Mouse (Mus musculus) MEL (cell line): Measurements from ENCODE around the gene Rnps1. TPM values are rescaled to one million over a fixed set of nuclear protein-coding genes. Genes with fewer than 3 reads are reported as not detected.

Source experiments
- DNase-seq: peaks from one replicate; pipeline ENCODE4 v3.0.0; 2011; ENCODE audit warnings: low read depth, low spot score
- H3K27ac ChIP-seq: 2 replicates; pipeline ENCODE4 v1.5.1; 2012; ENCODE audit warnings: low read depth, mild to moderate bottlenecking, control low read depth, low read length, moderate library complexity; ENCODE audit not compliant: control insufficient read depth
- H3K27me3 ChIP-seq, 2 experiments: fragments of 150-350 bp in 1 of 2; sonication (generic) in 1 of 2; 2 replicates each; pipeline ENCODE4 v1.6.1; 2012; ENCODE audit warnings: low read length in 2 of 2, mild to moderate bottlenecking in 2 of 2, improper control_type of control experiment in 1 of 2, moderate library complexity in 1 of 2; ENCODE audit not compliant: insufficient read depth in 2 of 2, control insufficient read depth in 1 of 2
- H3K36me3 ChIP-seq, 2 experiments: 2 replicates each; pipeline ENCODE4 v1.6.1; 2012 to 2014; ENCODE audit warnings: low read length in 2 of 2, improper control_type of control experiment in 1 of 2, inconsistent platforms in 1 of 2, mild to moderate bottlenecking in 1 of 2; ENCODE audit not compliant: insufficient read depth in 2 of 2, control insufficient read depth in 1 of 2
- H3K4me1 ChIP-seq, 2 experiments: fragments of 150-350 bp in 1 of 2; sonication (generic) in 1 of 2; 2 replicates each; pipeline ENCODE4 v1.6.1; 2012; ENCODE audit warnings: low read length in 2 of 2, improper control_type of control experiment in 1 of 2, mild to moderate bottlenecking in 1 of 2; ENCODE audit not compliant: insufficient read depth in 2 of 2, control insufficient read depth in 1 of 2
- H3K4me3 ChIP-seq, 2 experiments: fragments of 150-350 bp in 1 of 2; sonication (generic) in 1 of 2; 2 replicates each; pipeline ENCODE4 v1.5.1; 2012; ENCODE audit warnings: low read depth in 2 of 2, low read length in 2 of 2, mild to moderate bottlenecking in 2 of 2, moderate library complexity in 2 of 2, control low read depth in 1 of 2, improper control_type of control experiment in 1 of 2; ENCODE audit not compliant: control insufficient read depth in 1 of 2, insufficient read depth in 1 of 2
- H3K79me2 ChIP-seq: 2 replicates; pipeline ENCODE4 v1.6.1; 2012; ENCODE audit warnings: mild to moderate bottlenecking, low read length, moderate library complexity; ENCODE audit not compliant: control insufficient read depth, poor library complexity, insufficient read depth
- H3K9ac ChIP-seq: 2 replicates; pipeline ENCODE4 v1.6.1; 2012; ENCODE audit warnings: low read depth, mild to moderate bottlenecking, control low read depth, low read length, moderate library complexity; ENCODE audit not compliant: control insufficient read depth, poor library complexity, severe bottlenecking
- H3K9me3 ChIP-seq: fragments of 150-350 bp; sonication (generic); replicated peaks from 2 replicates; pipeline ENCODE4 v1.6.1; 2012; ENCODE audit warnings: mild to moderate bottlenecking, low read length, improper control_type of control experiment, moderate library complexity; ENCODE audit not compliant: insufficient read depth
- CHD2 ChIP-seq: IDR thresholded peaks from 2 replicates; pipeline ENCODE4 v1.6.1; 2011; ENCODE audit warnings: low read length, improper control_type of control experiment
- CTCF ChIP-seq, 3 experiments: IDR thresholded peaks in 2 of 3; conservative IDR thresholded peaks in 1 of 3; 2 replicates each; pipeline ENCODE4 v1.5.1; 2011 to 2012; ENCODE audit warnings: low read length in 3 of 3, low read depth in 2 of 3, mild to moderate bottlenecking in 2 of 3, improper control_type of control experiment in 1 of 3, inconsistent platforms in 1 of 3, mixed read lengths in 1 of 3, moderate library complexity in 1 of 3; ENCODE audit not compliant: control insufficient read depth in 1 of 3, insufficient read depth in 1 of 3, poor library complexity in 1 of 3, severe bottlenecking in 1 of 3
- ELF1 ChIP-seq: IDR thresholded peaks from 2 replicates; pipeline ENCODE4 v1.6.1; 2014; ENCODE audit warnings: low read depth, mild to moderate bottlenecking, inconsistent platforms, low read length, improper control_type of control experiment, moderate library complexity
- EP300 ChIP-seq, 2 experiments: IDR thresholded peaks; 2 replicates each; pipeline ENCODE4 v1.6.1; 2011; ENCODE audit warnings: improper control_type of control experiment in 2 of 2, low read length in 2 of 2, low read depth in 1 of 2, mild to moderate bottlenecking in 1 of 2
- ETS1 ChIP-seq: IDR thresholded peaks from 2 replicates; pipeline ENCODE4 v1.6.1; 2012; ENCODE audit warnings: low read depth, mild to moderate bottlenecking, inconsistent platforms, low read length, improper control_type of control experiment, moderate library complexity
- GABPA ChIP-seq: IDR thresholded peaks from 2 replicates; pipeline ENCODE4 v1.6.1; 2012; ENCODE audit warnings: low read depth, mild to moderate bottlenecking, inconsistent platforms, low read length, improper control_type of control experiment, moderate library complexity
- GATA1 ChIP-seq: IDR thresholded peaks from 2 replicates; pipeline ENCODE4 v1.6.1; 2011; ENCODE audit warnings: low read depth, low read length, improper control_type of control experiment
- KAT2A ChIP-seq: conservative IDR thresholded peaks from 2 replicates; pipeline ENCODE4 v1.6.1; 2012; ENCODE audit warnings: low read depth, low read length, improper control_type of control experiment, inconsistent platforms
- MAFK ChIP-seq: IDR thresholded peaks from 2 replicates; pipeline ENCODE4 v1.6.1; 2011; ENCODE audit warnings: low read depth, mild to moderate bottlenecking, low read length, improper control_type of control experiment, borderline replicate concordance
- MAZ ChIP-seq: IDR thresholded peaks from 2 replicates; pipeline ENCODE4 v1.6.1; 2012; ENCODE audit warnings: low read depth, mild to moderate bottlenecking, inconsistent platforms, low read length, improper control_type of control experiment
- MEF2A ChIP-seq: IDR thresholded peaks from 2 replicates; pipeline ENCODE4 v1.6.1; 2014; ENCODE audit warnings: low read depth, mild to moderate bottlenecking, inconsistent platforms, low read length, improper control_type of control experiment; ENCODE audit not compliant: poor library complexity, insufficient replicate concordance, severe bottlenecking; ENCODE audit errors: extremely low read depth
- MYB ChIP-seq: IDR thresholded peaks from 2 replicates; pipeline ENCODE4 v1.6.1; 2011; ENCODE audit warnings: mild to moderate bottlenecking, low read depth, low read length, improper control_type of control experiment
- MYC ChIP-seq: IDR thresholded peaks from 2 replicates; pipeline ENCODE4 v1.6.1; 2011; ENCODE audit warnings: low read depth, mild to moderate bottlenecking, low read length, improper control_type of control experiment, moderate library complexity
- NRF1 ChIP-seq: IDR thresholded peaks from 2 replicates; pipeline ENCODE4 v1.6.1; 2014; ENCODE audit warnings: low read depth, mild to moderate bottlenecking, inconsistent platforms, low read length, improper control_type of control experiment, moderate library complexity; ENCODE audit not compliant: poor library complexity, insufficient read depth, severe bottlenecking
- POLR2AphosphoS2 ChIP-seq: IDR thresholded peaks from 2 replicates; pipeline ENCODE4 v1.6.1; 2011; ENCODE audit warnings: low read length, improper control_type of control experiment
- POLR2AphosphoS5 ChIP-seq: IDR thresholded peaks from 2 replicates; pipeline ENCODE4 v1.6.1; 2012; ENCODE audit warnings: low read depth, borderline replicate concordance, mild to moderate bottlenecking, inconsistent platforms, low read length, moderate library complexity, mixed read lengths
- RAD21 ChIP-seq: IDR thresholded peaks from 2 replicates; pipeline ENCODE4 v1.6.1; 2011; ENCODE audit warnings: mild to moderate bottlenecking, low read depth, low read length, improper control_type of control experiment
- SIN3A ChIP-seq: IDR thresholded peaks from 2 replicates; pipeline ENCODE4 v1.6.1; 2012; ENCODE audit warnings: low read length, improper control_type of control experiment, inconsistent platforms
- TBP ChIP-seq: IDR thresholded peaks from 2 replicates; pipeline ENCODE4 v1.8.0; 2011; ENCODE audit warnings: low read depth, low read length, improper control_type of control experiment
- USF1 ChIP-seq: IDR thresholded peaks from 2 replicates; pipeline ENCODE4 v1.6.1; 2014; ENCODE audit warnings: low read depth, mild to moderate bottlenecking, inconsistent platforms, low read length, improper control_type of control experiment, moderate library complexity
- USF2 ChIP-seq, 2 experiments: IDR thresholded peaks; 2 replicates each; pipeline ENCODE4 v1.6.1; 2011 to 2012; ENCODE audit warnings: improper control_type of control experiment in 2 of 2, low read length in 2 of 2, borderline replicate concordance in 1 of 2, inconsistent platforms in 1 of 2, low read depth in 1 of 2, mild to moderate bottlenecking in 1 of 2; ENCODE audit not compliant: insufficient read depth in 1 of 2
- ZC3H11A ChIP-seq: IDR thresholded peaks from 2 replicates; pipeline ENCODE4 v1.6.1; 2012; ENCODE audit warnings: low read depth, mild to moderate bottlenecking, inconsistent platforms, low read length, improper control_type of control experiment
- ZKSCAN1 ChIP-seq: IDR thresholded peaks from 2 replicates; pipeline ENCODE4 v1.6.1; 2012; ENCODE audit warnings: low read depth, mild to moderate bottlenecking, inconsistent platforms, low read length, improper control_type of control experiment, moderate library complexity
- ZNF384 ChIP-seq: IDR thresholded peaks from 2 replicates; pipeline ENCODE4 v1.6.1; 2012; ENCODE audit warnings: low read depth, mild to moderate bottlenecking, inconsistent platforms, low read length, improper control_type of control experiment
- polyA plus RNA-seq, 2 experiments: library from polyadenylated mRNA; stranded (reverse) in 1 of 2; unstranded in 1 of 2; fragments of >175 nt in 1 of 2; fragments of >200 nt in 1 of 2; gene quantifications; 2 replicates each; pipeline versions ENCODE4 v1.2.1 to v1.2.4; 2012; ENCODE audit warnings: low replicate concordance in 2 of 2, low read depth in 1 of 2; ENCODE audit not compliant: insufficient read length in 2 of 2, insufficient read depth in 1 of 2, missing spikeins in 1 of 2
- total RNA-seq: library from RNA; depleted of rRNA; stranded (reverse); fragments of 300-350 nt; gene quantifications from 2 replicates; pipeline ENCODE4 v1.2.3, GENCODE M21; 2012

Rnps1 gene
- total and polyA plus RNA-seq, 3 experiments = 156 to 282 TPM; not detected in 1

DNA sequence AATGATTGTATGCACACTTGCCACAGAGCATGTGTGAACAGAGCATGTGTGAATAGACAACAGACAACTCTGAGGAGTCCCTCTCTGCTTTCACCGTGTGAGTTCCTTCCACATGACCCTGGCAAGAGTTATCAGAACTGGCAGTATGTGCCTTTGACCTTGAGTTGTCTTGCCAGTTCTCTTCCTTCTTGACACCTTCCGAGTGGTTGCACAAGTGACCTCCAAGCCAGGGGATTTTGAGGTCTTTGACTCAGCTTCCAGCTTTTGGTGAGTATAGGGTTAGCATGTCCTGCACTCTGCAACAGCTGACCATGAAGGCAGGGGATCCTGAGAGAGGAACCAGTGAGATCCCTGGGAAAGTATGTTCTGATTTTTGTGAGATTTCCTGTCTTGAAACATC is 35.9 kb upstream of the Rnps1 start:
- no peak for DNase-seq
- Histone ChIP-seq H3K36me3 (peaks cover 0 to 16% of the 10 kb centered on the region in 2 experiments; a peak in 3 of 4 replicates), H3K9ac (no peak overlapping the region), H3K4me3 (no peak overlapping the region), H3K4me1 (no peaks in the 10 kb centered on the region), H3K79me2 (no peaks in the 10 kb centered on the region), H3K9me3 (no peaks in the 10 kb centered on the region), H3K27ac (no peak overlapping the region), H3K27me3 (no peaks in the 10 kb centered on the region)
- no peak for TF ChIP-seq MAZ
- TF ChIP-seq ELF1 = no peak

DNA sequence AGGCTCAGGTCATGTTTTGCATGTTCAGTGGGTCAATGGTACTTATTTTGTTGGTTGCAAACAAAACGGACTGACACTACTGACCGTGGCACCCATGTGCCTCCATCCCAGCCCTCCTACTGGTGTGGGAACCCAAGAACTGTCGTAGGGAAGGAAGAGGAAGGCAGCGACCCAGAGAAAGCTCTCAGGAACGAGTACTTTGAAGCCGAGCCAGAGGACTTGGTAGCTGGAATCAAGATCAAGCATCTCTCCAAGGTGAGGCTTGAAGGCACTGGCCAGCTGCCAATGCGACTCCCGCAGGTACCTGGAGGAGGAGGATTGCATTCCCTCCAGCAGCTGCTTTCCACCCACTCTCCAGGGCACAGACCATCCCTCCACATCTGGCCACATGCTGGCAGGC is 30.6 kb upstream of the Rnps1 start:
- Histone ChIP-seq H3K27me3 (no peaks in the 10 kb centered on the region), H3K79me2 (no peaks in the 10 kb centered on the region), H3K27ac (no peak overlapping the region), H3K9me3 (no peaks in the 10 kb centered on the region), H3K4me1 (no peaks in the 10 kb centered on the region), H3K36me3 (peaks cover 0 to 20% of the 10 kb centered on the region in 2 experiments; a peak in 2 of 4 replicates), H3K4me3 (no peak overlapping the region), H3K9ac (no peak overlapping the region)
- TF ChIP-seq USF2 (IDR thresholded peaks at IDR 0.05; ENCODE audit: borderline replicate concordance in 1 of 2, insufficient read depth in 1 of 2, low read depth in 1 of 2, low read length in 2 of 2) = no peak
- no peak for TF ChIP-seq TBP
- no peak for TF ChIP-seq CHD2
- no peak for TF ChIP-seq POLR2AphosphoS5
- TF ChIP-seq ZNF384 = no peak
- no peak for TF ChIP-seq CTCF (IDR thresholded peaks at IDR 0.05 in 2 of 3, conservative IDR thresholded peaks at IDR 0.05 in 1 of 3; ENCODE audit: control insufficient read depth in 1 of 3, insufficient read depth in 1 of 3, low read depth in 2 of 3, low read length in 3 of 3, poor library complexity in 1 of 3, severe bottlenecking in 1 of 3)
- TF ChIP-seq GABPA = no peak
- TF ChIP-seq EP300 (IDR thresholded peaks at IDR 0.05; ENCODE audit: low read depth in 1 of 2, low read length in 2 of 2) = no peak
- no peak for TF ChIP-seq MAZ
- no peak for TF ChIP-seq RAD21
- DNase-seq = no peak

DNA sequence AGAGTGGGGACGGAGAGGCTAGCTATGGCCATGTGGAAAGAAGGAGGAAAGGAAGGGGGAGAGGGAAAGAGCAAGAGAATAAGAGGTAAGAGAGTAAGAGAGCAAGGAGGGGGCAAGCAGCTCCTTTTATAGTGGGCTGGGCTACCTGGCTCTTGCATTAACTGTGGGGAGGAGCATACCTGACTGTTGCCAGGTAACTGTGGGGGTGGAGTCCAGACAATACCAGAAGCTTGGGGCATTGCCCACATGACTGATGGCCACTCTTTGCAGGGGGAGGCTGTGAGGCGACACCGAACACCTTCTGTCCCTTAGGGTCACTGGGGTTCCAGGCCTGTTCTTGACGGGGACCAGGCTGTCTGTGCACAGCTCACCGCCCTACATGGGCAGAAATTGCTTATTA is 25.7 kb upstream of the Rnps1 start:
- H3K79me2 ChIP-seq = no peaks in the 10 kb centered on the region
- no peaks in the 10 kb centered on the region for H3K27me3 ChIP-seq
- DNase-seq = no peak
- H3K9me3 ChIP-seq = no peaks in the 10 kb centered on the region
- H3K9ac ChIP-seq = no peak overlapping the region
- H3K27ac ChIP-seq = no peak overlapping the region
- H3K4me1 ChIP-seq = no peaks in the 10 kb centered on the region
- peaks cover 0 to 14% of the 10 kb centered on the region in 2 experiments; a peak in 2 of 4 replicates for H3K36me3 ChIP-seq
- TF ChIP-seq MAFK = no peak
- TF ChIP-seq POLR2AphosphoS2 = no peak
- TF ChIP-seq NRF1 = no peak
- TF ChIP-seq KAT2A = no peak
- no peak for TF ChIP-seq MEF2A
- no peak for TF ChIP-seq MYC
- no peak for TF ChIP-seq RAD21
- TF ChIP-seq ZKSCAN1 = no peak
- TF ChIP-seq ETS1 = no peak
- TF ChIP-seq SIN3A = no peak
- no peak for TF ChIP-seq EP300 (IDR thresholded peaks at IDR 0.05; ENCODE audit: low read depth in 1 of 2, low read length in 2 of 2)
- no peak for TF ChIP-seq ZC3H11A
- TF ChIP-seq CTCF (IDR thresholded peaks at IDR 0.05 in 2 of 3, conservative IDR thresholded peaks at IDR 0.05 in 1 of 3; ENCODE audit: control insufficient read depth in 1 of 3, insufficient read depth in 1 of 3, low read depth in 2 of 3, low read length in 3 of 3, poor library complexity in 1 of 3, severe bottlenecking in 1 of 3) = no peak
- no peak for TF ChIP-seq MYB
- TF ChIP-seq GATA1 = no peak
- no peak for TF ChIP-seq USF1
- no peak overlapping the region for H3K4me3 ChIP-seq
